Mouse (Mus musculus): ENCODE measurements at regions not wholly inside any gene's neighbourhood (a gene's known extent, or its start where the extent isn't known, plus 50 kb on each side); places are given as distances from the start of the nearest gene placed in this dataset.

DNA sequence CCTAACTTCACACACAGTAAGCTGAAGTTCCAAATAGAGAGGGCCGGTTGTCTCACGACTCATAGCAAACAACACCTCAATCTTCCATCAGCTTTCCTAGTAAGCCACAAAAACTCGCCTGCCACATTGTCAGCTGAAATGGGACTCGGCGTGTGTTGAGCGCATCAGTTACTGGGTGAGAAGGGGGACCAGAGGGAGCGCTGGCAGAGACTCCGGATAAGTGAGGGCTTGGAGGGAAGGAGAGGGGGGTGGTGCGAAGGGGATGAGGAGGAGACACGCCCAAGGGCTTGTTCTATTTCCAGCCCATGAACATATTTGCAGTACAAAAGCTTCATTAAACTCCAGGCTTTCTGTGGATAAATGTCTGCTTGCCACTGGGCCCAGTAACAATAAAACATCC lies 186.7 kb downstream of the Rplp1 start:
- TF ChIP-seq POLR2A (IDR thresholded peaks at IDR 0.05; ENCODE audit: borderline replicate concordance, extremely low read depth, insufficient read depth, insufficient read length, poor library complexity, severe bottlenecking): no peak
- TF ChIP-seq CTCF (IDR thresholded peaks at IDR 0.05; ENCODE audit: borderline replicate concordance, extremely low read depth, insufficient read depth, insufficient read length): no peak
- DNase-seq (ENCODE audit: low read depth): peak; percentile 43

DNA sequence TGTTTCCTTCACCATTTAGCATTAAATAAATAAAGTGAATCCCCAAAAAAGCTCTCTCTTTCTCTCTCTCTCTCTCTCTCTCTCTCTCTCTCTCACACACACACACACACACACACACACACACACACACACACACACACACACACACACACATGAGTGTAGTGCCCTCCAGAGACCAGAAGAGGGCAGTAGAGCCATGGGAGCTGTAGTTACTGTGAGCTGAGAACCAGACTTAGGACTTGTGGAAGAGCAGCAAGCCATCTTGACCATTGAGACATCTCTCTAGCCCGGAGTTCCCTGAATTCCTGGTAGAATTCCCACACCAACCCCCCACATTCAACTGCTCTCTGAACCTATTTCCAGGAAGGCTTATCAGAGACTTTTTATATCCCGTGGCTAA lies 190.3 kb downstream of the Rplp1 start:
- no peak for TF ChIP-seq POLR2A (IDR thresholded peaks at IDR 0.05; ENCODE audit: borderline replicate concordance, extremely low read depth, insufficient read depth, insufficient read length, poor library complexity, severe bottlenecking)
- TF ChIP-seq CTCF (IDR thresholded peaks at IDR 0.05; ENCODE audit: borderline replicate concordance, extremely low read depth, insufficient read depth, insufficient read length): no peak
- no peak for DNase-seq (ENCODE audit: low read depth)

DNA sequence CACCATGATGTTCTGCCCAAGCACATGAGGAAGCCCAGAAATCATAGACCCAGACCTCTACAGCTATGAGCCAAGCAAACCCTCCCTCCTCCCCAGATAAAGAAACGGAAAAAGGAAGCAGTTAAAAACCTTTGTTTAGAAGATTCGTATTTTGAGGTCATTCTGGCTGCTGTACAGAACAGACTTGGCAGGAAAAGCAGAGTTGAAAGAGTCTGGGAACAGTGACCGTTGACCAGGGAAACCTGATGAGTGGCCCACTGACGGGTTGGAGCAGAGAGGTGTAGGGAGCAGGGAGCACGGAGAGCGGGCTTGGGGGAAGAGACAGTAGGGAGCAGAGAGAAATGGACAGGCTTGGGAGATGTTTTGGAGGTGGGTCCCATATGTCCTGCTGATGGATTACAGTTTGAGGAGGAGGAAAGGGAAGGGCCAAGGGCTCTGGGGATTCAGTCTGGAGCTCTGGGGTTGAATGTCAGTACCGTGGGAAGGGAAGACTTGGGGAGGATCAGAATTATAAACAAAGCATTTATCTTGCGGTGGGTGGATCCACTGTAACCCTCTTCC lies 191.2 kb downstream of the Rplp1 start:
- no peak for DNase-seq (ENCODE audit: low read depth)
- TF ChIP-seq CTCF (IDR thresholded peaks at IDR 0.05; ENCODE audit: borderline replicate concordance, extremely low read depth, insufficient read depth, insufficient read length): no peak
- TF ChIP-seq POLR2A (IDR thresholded peaks at IDR 0.05; ENCODE audit: borderline replicate concordance, extremely low read depth, insufficient read depth, insufficient read length, poor library complexity, severe bottlenecking): no peak

DNA sequence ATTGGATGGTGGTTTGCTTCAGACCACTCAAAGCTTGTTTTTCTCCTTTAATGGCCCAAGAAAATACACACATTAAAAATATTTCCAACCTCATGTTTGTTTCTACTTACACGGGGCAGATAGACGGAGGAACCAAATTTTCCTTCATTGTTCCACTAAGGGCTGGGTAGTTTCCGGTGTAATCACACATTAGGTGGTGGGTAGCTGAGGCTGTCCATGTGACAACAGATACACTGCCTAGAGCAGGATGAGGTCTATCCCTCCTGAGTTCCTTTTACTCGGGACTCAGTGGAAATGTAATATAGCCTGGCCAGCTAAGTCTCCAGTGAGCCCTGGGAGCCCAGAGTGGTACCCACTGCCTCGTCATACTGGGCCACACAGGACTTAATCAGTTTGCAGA lies 192.5 kb downstream of the Rplp1 start:
- TF ChIP-seq POLR2A (IDR thresholded peaks at IDR 0.05; ENCODE audit: borderline replicate concordance, extremely low read depth, insufficient read depth, insufficient read length, poor library complexity, severe bottlenecking) (no peak), CTCF (IDR thresholded peaks at IDR 0.05; ENCODE audit: borderline replicate concordance, extremely low read depth, insufficient read depth, insufficient read length) (no peak)
- DNase-seq (ENCODE audit: low read depth): no peak

DNA sequence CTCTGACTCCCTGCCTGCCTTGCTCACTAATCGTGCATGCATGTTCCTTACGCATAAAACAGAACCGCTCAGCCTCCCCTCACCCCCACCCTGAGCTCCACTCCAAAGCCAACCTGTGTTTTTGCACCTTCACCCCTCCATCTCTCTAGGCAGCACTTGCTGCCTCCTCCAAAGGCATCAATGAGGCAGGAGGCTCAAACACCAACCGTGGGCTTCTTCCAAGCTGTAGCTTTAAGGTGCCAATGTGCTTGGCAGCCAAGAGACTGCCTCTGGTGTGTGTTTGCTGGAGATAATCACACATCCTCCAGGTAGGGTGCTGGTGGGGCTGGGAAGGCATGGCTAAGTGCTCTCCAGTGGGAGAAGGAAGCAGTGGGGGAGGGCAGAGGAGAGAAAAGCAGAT lies 193.3 kb downstream of the Rplp1 start:
- DNase-seq (ENCODE audit: low read depth): peak; percentile 50
- TF ChIP-seq CTCF (IDR thresholded peaks at IDR 0.05; ENCODE audit: borderline replicate concordance, extremely low read depth, insufficient read depth, insufficient read length) (no peak), POLR2A (IDR thresholded peaks at IDR 0.05; ENCODE audit: borderline replicate concordance, extremely low read depth, insufficient read depth, insufficient read length, poor library complexity, severe bottlenecking) (no peak)

DNA sequence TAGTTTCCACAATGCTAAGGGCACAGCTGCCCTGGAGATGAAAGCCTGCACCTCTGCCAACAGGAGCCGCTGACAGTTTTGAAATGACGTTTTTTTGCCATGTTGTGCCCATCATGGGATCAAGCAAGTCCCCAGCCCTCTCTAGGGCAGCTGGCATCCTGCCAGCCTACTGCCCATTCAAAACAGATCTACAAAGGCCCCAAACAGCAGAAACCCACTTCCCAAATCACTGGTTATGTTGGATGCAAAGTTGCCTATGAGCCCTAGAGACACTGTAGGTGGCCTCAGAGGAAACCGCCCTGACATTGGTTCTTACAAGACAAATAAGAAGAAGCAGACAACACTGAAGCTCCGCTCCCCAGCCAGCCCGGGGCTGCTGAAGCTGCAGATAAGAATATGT lies 194.1 kb downstream of the Rplp1 start:
- peak; percentile 78 for DNase-seq (ENCODE audit: low read depth)
- no peak for TF ChIP-seq CTCF (IDR thresholded peaks at IDR 0.05; ENCODE audit: borderline replicate concordance, extremely low read depth, insufficient read depth, insufficient read length)
- no peak for TF ChIP-seq POLR2A (IDR thresholded peaks at IDR 0.05; ENCODE audit: borderline replicate concordance, extremely low read depth, insufficient read depth, insufficient read length, poor library complexity, severe bottlenecking)

DNA sequence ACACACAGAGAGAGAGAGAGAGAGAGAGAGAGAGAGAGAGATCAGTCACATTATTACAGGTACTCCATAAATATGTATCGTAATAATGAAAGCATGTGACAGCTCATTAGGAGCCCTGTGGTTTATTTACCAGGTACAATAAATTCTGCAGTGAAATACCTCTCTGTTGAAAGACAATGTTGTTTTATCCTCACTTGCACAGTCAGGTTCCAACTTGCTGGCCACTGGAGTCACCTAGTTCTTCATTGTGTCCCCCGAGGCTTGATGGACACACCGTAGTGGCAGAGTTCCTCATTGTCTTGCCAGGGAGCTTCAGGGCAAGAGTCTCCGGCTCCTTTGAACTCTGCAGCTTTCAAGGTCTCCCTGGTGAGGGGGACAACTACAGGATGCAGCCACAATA lies 197.6 kb downstream of the Rplp1 start:
- no peak for TF ChIP-seq POLR2A (IDR thresholded peaks at IDR 0.05; ENCODE audit: borderline replicate concordance, extremely low read depth, insufficient read depth, insufficient read length, poor library complexity, severe bottlenecking)
- TF ChIP-seq CTCF (IDR thresholded peaks at IDR 0.05; ENCODE audit: borderline replicate concordance, extremely low read depth, insufficient read depth, insufficient read length): no peak
- DNase-seq (ENCODE audit: low read depth): no peak

DNA sequence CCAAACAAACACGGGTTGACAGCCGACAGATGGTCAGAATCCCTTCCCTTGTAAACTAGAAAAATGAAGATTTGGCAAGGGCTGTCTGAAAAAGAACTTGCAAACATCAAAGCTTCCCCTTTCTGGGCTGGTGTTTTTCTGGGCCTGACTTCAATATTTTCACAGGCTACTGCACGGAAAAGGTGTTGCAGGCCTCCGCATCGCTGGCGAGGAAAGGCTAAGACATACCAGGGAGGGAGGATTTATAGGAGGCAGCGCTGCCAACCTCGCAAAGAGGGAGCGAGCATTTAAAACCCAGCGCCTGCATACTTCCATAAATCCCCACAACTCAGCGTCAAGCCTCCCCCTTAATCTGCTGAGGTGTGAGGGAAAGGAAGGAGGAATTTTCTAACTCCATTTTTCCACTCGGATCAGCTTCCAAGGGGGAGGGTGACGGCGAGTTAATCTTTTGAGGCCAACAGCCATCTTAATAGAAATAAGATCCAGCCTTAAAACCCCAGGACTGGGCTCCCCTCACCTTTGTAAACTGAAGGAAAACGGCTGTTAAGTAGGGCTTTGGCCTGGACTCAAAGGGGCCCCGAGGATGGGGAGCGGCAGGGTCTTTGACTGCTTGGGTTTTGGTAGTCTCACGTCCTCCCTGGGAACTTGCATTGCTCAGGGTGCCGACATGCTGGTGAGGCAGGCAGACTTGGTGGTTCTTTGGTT lies 199.9 kb downstream of the Rplp1 start:
- no peak for TF ChIP-seq CTCF (IDR thresholded peaks at IDR 0.05; ENCODE audit: borderline replicate concordance, extremely low read depth, insufficient read depth, insufficient read length)
- no peak for TF ChIP-seq POLR2A (IDR thresholded peaks at IDR 0.05; ENCODE audit: borderline replicate concordance, extremely low read depth, insufficient read depth, insufficient read length, poor library complexity, severe bottlenecking)
- peak; percentile 90 for DNase-seq (ENCODE audit: low read depth)

DNA sequence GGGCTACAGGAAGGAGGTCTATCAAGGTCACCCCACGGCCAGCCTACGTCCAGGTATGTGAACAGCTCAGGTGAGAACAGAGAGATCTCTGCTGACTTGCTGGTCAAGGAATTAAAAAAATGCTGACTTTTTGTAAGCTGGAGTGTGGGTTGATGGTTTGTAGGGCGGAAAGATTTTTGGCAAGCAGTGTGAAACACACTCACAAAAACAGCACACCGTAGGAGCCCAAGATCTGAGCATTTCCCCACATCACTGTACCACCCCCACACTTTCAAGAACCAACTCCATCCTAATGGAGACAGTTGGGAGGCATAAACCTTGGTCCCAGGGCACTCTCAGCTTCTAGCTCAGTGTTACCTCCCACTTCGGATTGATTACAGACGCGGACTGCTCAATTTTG lies 200.5 kb downstream of the Rplp1 start:
- no peak for TF ChIP-seq CTCF (IDR thresholded peaks at IDR 0.05; ENCODE audit: borderline replicate concordance, extremely low read depth, insufficient read depth, insufficient read length)
- no peak for TF ChIP-seq POLR2A (IDR thresholded peaks at IDR 0.05; ENCODE audit: borderline replicate concordance, extremely low read depth, insufficient read depth, insufficient read length, poor library complexity, severe bottlenecking)
- no peak for DNase-seq (ENCODE audit: low read depth)

DNA sequence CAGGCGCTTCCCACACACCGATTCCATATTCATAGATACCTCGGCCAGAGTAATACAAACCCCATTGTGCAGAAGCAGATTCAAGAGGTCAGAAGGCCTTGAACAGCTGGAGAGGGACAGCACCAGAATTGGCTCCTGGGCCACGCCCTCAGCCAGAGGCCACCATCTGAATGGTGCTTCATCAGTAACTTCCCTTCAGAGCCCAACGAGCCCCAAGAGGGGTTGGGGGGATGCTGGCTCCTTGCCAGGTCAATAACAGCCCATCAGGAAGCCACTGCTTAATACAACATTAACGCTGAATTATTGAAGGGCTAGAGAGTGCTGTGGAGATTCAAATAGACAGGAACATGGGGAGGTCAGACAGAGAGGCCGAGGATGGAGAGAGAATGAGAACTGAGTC lies 203.0 kb downstream of the Rplp1 start:
- no peak for DNase-seq (ENCODE audit: low read depth)
- no peak for TF ChIP-seq CTCF (IDR thresholded peaks at IDR 0.05; ENCODE audit: borderline replicate concordance, extremely low read depth, insufficient read depth, insufficient read length)
- TF ChIP-seq POLR2A (IDR thresholded peaks at IDR 0.05; ENCODE audit: borderline replicate concordance, extremely low read depth, insufficient read depth, insufficient read length, poor library complexity, severe bottlenecking): no peak

DNA sequence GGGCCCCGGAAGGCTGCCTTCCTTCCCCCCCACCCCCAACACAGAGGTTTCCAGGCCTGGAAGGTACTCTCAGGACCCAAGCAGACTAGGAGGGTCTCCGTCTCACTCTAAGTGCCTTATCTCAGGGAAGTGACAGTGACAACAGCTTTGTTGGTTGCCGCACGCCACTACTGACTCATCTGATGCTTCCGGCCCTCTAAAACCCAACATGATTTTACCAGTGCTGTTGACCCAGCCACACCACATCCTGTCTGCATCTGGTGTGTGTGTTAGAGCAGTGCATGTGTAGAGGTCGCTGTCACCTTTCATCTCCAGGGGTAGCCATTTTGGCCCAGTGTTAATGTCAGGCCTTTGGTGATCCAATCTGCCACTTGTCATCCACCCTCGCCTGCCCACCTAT lies 206.5 kb downstream of the Rplp1 start:
- no peak for TF ChIP-seq CTCF (IDR thresholded peaks at IDR 0.05; ENCODE audit: borderline replicate concordance, extremely low read depth, insufficient read depth, insufficient read length)
- TF ChIP-seq POLR2A (IDR thresholded peaks at IDR 0.05; ENCODE audit: borderline replicate concordance, extremely low read depth, insufficient read depth, insufficient read length, poor library complexity, severe bottlenecking): no peak
- no peak for DNase-seq (ENCODE audit: low read depth)

DNA sequence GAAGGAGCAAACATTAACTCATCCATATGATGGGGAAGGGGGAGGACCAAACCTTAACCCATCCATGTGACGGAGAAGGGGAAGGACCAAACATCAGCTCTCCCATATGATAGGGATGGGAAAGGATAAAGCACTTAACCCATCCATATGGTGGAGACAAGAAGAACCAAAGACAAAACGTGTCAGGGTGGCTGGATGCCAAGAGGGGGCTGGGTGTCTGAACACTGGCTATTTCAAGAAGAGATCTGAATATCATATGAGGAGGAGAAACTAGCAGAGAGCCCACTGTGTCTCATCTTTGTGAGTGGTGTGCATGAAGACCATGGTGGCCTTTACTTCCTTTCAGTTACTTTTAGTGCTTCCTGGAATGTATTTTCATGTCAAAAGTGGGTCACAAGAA lies 207.0 kb downstream of the Rplp1 start:
- TF ChIP-seq POLR2A (IDR thresholded peaks at IDR 0.05; ENCODE audit: borderline replicate concordance, extremely low read depth, insufficient read depth, insufficient read length, poor library complexity, severe bottlenecking): no peak
- no peak for TF ChIP-seq CTCF (IDR thresholded peaks at IDR 0.05; ENCODE audit: borderline replicate concordance, extremely low read depth, insufficient read depth, insufficient read length)
- no peak for DNase-seq (ENCODE audit: low read depth)

Measured in brain, embryonic 14.5 days (tissue).